Mouse (Mus musculus): ENCODE measurements around the gene Fbxw11. TPM values are rescaled to one million over a fixed set of nuclear protein-coding genes. Genes with fewer than 3 reads are reported as not detected.

Fbxw11 gene
- polyA plus RNA-seq, 1 experiment from 2014 or later = 120 TPM

DNA sequence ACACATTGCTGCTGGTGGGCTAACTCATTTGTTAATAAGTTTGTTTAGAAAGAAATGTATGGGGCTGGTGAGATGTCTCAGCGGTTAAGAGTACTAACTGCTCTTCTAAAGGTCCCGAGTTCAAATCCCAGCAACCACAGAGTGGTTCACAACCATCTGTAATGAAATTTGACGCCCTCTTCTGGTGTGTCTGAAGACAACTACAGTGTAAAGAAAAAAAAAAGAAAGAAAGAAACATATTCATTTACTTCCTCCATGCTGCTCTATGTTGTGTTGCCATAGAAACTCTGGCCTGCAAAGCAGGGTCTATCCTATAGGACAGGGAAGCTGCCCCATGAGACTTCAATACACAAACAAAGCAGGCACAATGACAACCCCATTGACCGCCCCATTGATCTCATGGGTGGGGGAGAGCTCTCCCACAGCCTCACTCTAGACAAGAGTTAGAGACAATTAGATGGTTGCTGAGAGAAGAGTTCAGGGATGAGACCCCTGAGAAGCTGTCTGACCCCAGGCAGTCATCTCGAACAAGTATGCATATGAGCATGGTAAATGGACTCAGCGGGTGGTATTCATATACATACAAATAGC is 22.6 kb upstream of the Fbxw11 start:
- H3K4me2 ChIP-seq (ENCODE audit: low read length) = no peak overlapping the region
- H3K27me3 ChIP-seq (ENCODE audit: control insufficient read depth, insufficient read depth, low read length) = no peaks in the 10 kb centered on the region
- no peak overlapping the region for H3K27ac ChIP-seq (replicated peaks; ENCODE audit: low read depth, low read length)
- 68% methylated on average over 6 of the region's 6 CpGs for WGBS
- no peak for ATAC-seq (ENCODE audit: low FRiP score, low TSS enrichment)
- no peaks in the 10 kb centered on the region for H3K36me3 ChIP-seq (ENCODE audit: control insufficient read depth, insufficient read depth, low read length)
- H3K9me3 ChIP-seq (ENCODE audit: control insufficient read depth, low read length) = no peaks in the 10 kb centered on the region
- DNase-seq = no peak
- no peaks in the 10 kb centered on the region for H3K4me1 ChIP-seq (ENCODE audit: control insufficient read depth, insufficient read depth, low read length)
- no peak overlapping the region for H3K4me3 ChIP-seq (replicated peaks; ENCODE audit: low read depth, low read length)
- H3K9ac ChIP-seq (replicated peaks; ENCODE audit: low read length) = no peak overlapping the region

DNA sequence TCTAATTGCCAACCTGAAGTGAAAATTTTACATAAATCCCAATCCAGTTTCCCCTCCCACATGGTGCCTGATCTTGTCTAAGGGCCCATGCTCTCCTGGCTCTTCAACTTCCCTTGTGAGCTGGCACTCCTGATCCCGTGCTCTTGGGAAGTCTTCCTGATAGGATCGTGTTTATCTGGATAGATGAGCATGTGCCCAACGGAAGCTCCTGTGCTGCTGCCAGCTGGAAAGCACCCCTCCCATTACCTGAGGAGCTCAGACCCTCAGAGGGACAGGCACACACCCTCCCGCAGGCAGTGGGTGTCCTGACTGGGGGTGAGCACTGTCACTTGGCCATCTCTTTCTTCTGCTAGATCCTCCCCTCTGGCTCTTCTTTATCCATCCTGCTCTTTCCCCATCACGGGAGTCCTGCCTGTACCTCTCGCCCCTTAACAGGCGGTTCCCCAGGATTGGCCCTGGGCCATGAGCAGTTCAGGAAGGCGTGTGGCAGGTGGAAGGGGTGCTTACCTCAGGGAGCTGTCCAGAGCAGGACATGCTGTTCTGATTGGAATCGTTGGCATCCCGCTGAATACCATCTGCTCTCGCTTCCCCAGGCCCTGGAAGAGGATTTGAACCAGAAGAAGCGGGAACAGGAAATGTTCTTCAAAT is 20.6 kb upstream of the Fbxw11 start:
- DNase-seq (no peak), ATAC-seq (ENCODE audit: low FRiP score, low TSS enrichment) (no peak)
- 81% methylated on average over 12 of the region's 12 CpGs for WGBS
- no peak overlapping the region for H3K27ac ChIP-seq (replicated peaks; ENCODE audit: low read depth, low read length)
- H3K27me3 ChIP-seq (ENCODE audit: control insufficient read depth, insufficient read depth, low read length) = no peaks in the 10 kb centered on the region
- H3K4me3 ChIP-seq (replicated peaks; ENCODE audit: low read depth, low read length) = no peak overlapping the region
- no peaks in the 10 kb centered on the region for H3K9me3 ChIP-seq (ENCODE audit: control insufficient read depth, low read length)
- H3K4me2 ChIP-seq (ENCODE audit: low read length) = no peak overlapping the region
- no peaks in the 10 kb centered on the region for H3K36me3 ChIP-seq (ENCODE audit: control insufficient read depth, insufficient read depth, low read length)
- H3K4me1 ChIP-seq (ENCODE audit: control insufficient read depth, insufficient read depth, low read length) = no peaks in the 10 kb centered on the region
- no peak overlapping the region for H3K9ac ChIP-seq (replicated peaks; ENCODE audit: low read length)

DNA sequence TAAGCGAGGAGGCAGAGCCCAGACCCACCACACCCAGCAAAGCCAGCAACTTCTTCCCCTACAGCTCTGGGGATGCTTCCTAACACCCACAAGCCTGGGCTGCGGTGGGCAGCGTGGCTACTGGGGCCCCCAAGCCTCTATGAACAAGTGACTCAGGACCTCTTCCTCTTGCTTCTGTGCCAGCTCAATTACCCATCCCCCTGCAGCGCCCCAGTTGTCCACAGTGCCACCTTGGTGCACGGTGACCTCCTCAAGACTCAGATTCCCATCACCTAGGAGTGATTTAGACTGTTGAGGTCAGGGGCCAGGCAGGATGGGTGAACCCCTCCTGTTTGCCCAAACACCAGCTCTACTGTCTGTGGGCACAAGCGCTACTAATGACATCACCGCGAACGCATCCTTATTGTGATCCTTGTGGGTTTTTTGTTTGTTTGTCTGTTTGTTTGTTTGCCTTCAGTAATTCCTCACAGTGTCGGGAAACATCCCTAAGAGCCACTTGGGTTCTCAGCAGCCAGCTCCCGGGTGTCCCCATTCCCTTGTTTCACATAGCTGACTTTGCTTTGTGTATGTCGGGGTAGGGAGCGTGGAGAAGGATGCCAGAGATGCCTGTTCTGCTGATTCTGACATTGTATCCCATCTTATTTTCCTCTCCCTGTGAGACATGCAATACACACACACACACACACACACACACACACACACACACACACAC is 19.9 kb upstream of the Fbxw11 start:
- 85% methylated on average over 13 of the region's 13 CpGs for WGBS
- no peak overlapping the region for H3K27ac ChIP-seq (replicated peaks; ENCODE audit: low read depth, low read length)
- no peaks in the 10 kb centered on the region for H3K27me3 ChIP-seq (ENCODE audit: control insufficient read depth, insufficient read depth, low read length)
- ATAC-seq (ENCODE audit: low FRiP score, low TSS enrichment) (no peak), DNase-seq (no peak)
- H3K9ac ChIP-seq (replicated peaks; ENCODE audit: low read length) = no peak overlapping the region
- H3K9me3 ChIP-seq (ENCODE audit: control insufficient read depth, low read length) = no peaks in the 10 kb centered on the region
- no peak overlapping the region for H3K4me2 ChIP-seq (ENCODE audit: low read length)
- no peaks in the 10 kb centered on the region for H3K36me3 ChIP-seq (ENCODE audit: control insufficient read depth, insufficient read depth, low read length)
- no peak overlapping the region for H3K4me3 ChIP-seq (replicated peaks; ENCODE audit: low read depth, low read length)
- H3K4me1 ChIP-seq (ENCODE audit: control insufficient read depth, insufficient read depth, low read length) = no peaks in the 10 kb centered on the region

DNA sequence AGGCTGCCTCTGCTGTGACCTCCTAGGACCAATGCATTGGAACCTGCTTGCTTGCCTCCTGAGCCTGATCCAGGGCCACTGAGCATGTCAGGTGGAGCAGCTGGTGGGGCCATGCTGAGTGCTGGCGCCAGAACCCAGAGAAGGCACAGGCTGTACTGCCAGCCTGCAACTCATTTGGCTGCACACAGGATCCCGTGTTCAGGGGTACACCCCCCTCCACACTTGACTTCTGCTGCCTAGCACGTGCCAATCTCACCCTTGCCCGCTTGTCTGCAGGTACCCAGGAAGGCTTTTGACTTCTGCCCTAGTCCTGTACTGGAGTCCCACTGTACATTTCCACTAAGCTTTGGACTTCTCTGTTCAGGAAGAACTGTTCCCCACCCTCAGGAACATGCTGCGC is 19.3 kb upstream of the Fbxw11 start:
- ATAC-seq (ENCODE audit: low FRiP score, low TSS enrichment) = no peak
- Histone ChIP-seq H3K36me3 (ENCODE audit: control insufficient read depth, insufficient read depth, low read length) (no peaks in the 10 kb centered on the region), H3K4me1 (ENCODE audit: control insufficient read depth, insufficient read depth, low read length) (no peaks in the 10 kb centered on the region), H3K9me3 (ENCODE audit: control insufficient read depth, low read length) (no peaks in the 10 kb centered on the region), H3K27me3 (ENCODE audit: control insufficient read depth, insufficient read depth, low read length) (no peaks in the 10 kb centered on the region), H3K9ac (replicated peaks; ENCODE audit: low read length) (no peak overlapping the region), H3K4me3 (replicated peaks; ENCODE audit: low read depth, low read length) (no peak overlapping the region), H3K4me2 (ENCODE audit: low read length) (no peak overlapping the region), H3K27ac (replicated peaks; ENCODE audit: low read depth, low read length) (no peak overlapping the region)
- WGBS = 76% methylated on average over 5 of the region's 5 CpGs
- DNase-seq = no peak

DNA sequence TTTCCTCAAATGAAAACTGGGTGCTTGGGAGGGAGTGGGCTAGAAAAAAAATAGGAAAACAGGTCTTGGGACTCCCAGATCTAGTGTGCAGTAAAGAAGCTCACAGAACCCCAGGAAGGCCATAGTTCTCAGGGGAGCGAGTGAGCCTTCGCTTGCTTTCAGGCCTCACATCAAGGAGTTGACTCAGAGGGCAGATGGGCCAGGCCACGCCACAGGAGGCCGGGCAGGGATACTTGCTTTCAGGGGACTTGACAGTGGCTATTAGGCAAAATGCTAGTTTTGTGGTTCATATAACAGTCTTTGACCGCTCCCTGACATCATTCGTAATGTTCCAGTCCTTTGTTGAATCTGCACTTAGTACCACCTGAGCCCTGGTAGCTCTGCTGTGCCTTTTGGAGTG is 18.6 kb upstream of the Fbxw11 start:
- no peaks in the 10 kb centered on the region for H3K27me3 ChIP-seq (ENCODE audit: control insufficient read depth, insufficient read depth, low read length)
- 71% methylated on average over 6 of the region's 6 CpGs for WGBS
- DNase-seq (no peak), ATAC-seq (ENCODE audit: low FRiP score, low TSS enrichment) (no peak)
- H3K4me2 ChIP-seq (ENCODE audit: low read length) = no peak overlapping the region
- H3K4me1 ChIP-seq (ENCODE audit: control insufficient read depth, insufficient read depth, low read length) = no peaks in the 10 kb centered on the region
- H3K9me3 ChIP-seq (ENCODE audit: control insufficient read depth, low read length) = no peaks in the 10 kb centered on the region
- H3K9ac ChIP-seq (replicated peaks; ENCODE audit: low read length) = no peak overlapping the region
- H3K4me3 ChIP-seq (replicated peaks; ENCODE audit: low read depth, low read length) = no peak overlapping the region
- no peaks in the 10 kb centered on the region for H3K36me3 ChIP-seq (ENCODE audit: control insufficient read depth, insufficient read depth, low read length)
- H3K27ac ChIP-seq (replicated peaks; ENCODE audit: low read depth, low read length) = no peak overlapping the region

DNA sequence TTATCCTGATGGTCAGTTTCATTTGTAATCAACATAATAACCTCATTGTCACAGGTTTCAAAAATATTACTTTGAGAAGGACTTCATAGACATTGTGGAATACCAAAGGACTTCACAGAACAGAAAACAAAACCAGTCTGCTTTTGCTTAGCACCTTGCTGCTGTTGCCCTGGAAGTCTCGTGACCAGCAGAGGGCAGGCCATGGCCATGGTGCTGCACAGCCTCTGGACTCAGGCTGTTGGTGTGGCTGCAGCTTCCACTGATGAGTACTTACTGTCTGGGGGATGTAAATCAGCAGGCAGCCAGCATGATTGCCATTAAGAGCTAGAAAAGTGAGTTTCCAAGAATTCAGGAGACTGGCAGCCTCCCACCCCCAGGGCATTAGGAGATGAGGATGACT is 16.8 kb upstream of the Fbxw11 start:
- Histone ChIP-seq H3K27ac (replicated peaks; ENCODE audit: low read depth, low read length) (no peak overlapping the region), H3K4me3 (replicated peaks; ENCODE audit: low read depth, low read length) (no peak overlapping the region), H3K9ac (replicated peaks; ENCODE audit: low read length) (no peak overlapping the region), H3K4me2 (ENCODE audit: low read length) (no peak overlapping the region), H3K4me1 (ENCODE audit: control insufficient read depth, insufficient read depth, low read length) (no peaks in the 10 kb centered on the region), H3K9me3 (ENCODE audit: control insufficient read depth, low read length) (no peaks in the 10 kb centered on the region), H3K36me3 (ENCODE audit: control insufficient read depth, insufficient read depth, low read length) (no peaks in the 10 kb centered on the region), H3K27me3 (ENCODE audit: control insufficient read depth, insufficient read depth, low read length) (no peaks in the 10 kb centered on the region)
- no peak for DNase-seq
- WGBS = 74% methylated on average over 1 of the region's 1 CpGs
- no peak for ATAC-seq (ENCODE audit: low FRiP score, low TSS enrichment)

DNA sequence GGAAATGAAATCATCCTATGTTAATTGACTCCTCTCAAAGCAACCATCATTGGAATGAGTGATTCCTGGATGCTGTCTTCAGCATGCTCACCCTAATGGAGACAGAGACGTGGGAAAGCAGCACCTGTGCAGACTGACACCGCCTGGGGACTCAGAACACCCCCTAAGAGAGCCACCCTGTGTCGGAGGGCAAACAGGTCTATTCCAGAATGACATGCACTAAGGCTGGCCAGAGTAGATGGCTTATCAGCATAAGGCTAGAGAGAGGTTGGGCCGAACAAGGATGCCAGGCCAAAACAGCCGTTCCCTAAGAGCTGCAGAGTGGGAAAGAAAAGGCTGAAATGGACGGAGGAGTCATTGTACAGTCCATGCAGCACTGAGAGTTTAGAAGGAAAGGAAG is 16.4 kb upstream of the Fbxw11 start:
- Histone ChIP-seq H3K27ac (replicated peaks; ENCODE audit: low read depth, low read length) (no peak overlapping the region), H3K27me3 (ENCODE audit: control insufficient read depth, insufficient read depth, low read length) (no peaks in the 10 kb centered on the region), H3K4me2 (ENCODE audit: low read length) (no peak overlapping the region), H3K9me3 (ENCODE audit: control insufficient read depth, low read length) (no peaks in the 10 kb centered on the region), H3K4me3 (replicated peaks; ENCODE audit: low read depth, low read length) (no peak overlapping the region), H3K9ac (replicated peaks; ENCODE audit: low read length) (no peak overlapping the region), H3K4me1 (ENCODE audit: control insufficient read depth, insufficient read depth, low read length) (no peaks in the 10 kb centered on the region), H3K36me3 (ENCODE audit: control insufficient read depth, insufficient read depth, low read length) (no peaks in the 10 kb centered on the region)
- DNase-seq (no peak), ATAC-seq (ENCODE audit: low FRiP score, low TSS enrichment) (no peak)
- WGBS = 84% methylated on average over 6 of the region's 6 CpGs

DNA sequence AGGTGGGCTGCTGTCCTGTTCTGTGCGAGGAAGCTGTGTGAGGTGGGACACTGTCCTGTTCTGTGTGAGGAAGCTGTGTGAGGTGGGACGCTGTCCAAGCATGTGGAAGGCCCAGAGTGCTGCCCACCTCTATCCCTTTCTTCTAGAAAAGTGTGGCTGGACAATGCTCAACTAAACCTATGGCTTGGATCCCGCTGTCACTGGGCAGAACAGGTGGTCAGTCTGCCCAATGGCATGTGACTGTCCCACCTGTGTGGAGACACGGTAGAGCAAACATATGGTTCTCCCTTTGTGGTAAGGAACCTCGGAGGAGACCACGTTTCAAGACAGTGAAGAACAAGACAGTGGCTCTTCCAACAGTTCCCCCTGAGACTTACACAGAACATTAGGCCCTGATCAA is 14.6 kb upstream of the Fbxw11 start:
- WGBS = 86% methylated on average over 6 of the region's 6 CpGs
- Histone ChIP-seq H3K9me3 (ENCODE audit: control insufficient read depth, low read length) (no peaks in the 10 kb centered on the region), H3K4me3 (replicated peaks; ENCODE audit: low read depth, low read length) (no peak overlapping the region), H3K36me3 (ENCODE audit: control insufficient read depth, insufficient read depth, low read length) (no peaks in the 10 kb centered on the region), H3K4me1 (ENCODE audit: control insufficient read depth, insufficient read depth, low read length) (no peaks in the 10 kb centered on the region), H3K9ac (replicated peaks; ENCODE audit: low read length) (no peak overlapping the region), H3K27me3 (ENCODE audit: control insufficient read depth, insufficient read depth, low read length) (no peaks in the 10 kb centered on the region), H3K4me2 (ENCODE audit: low read length) (no peak overlapping the region), H3K27ac (replicated peaks; ENCODE audit: low read depth, low read length) (no peak overlapping the region)
- no peak for DNase-seq
- no peak for ATAC-seq (ENCODE audit: low FRiP score, low TSS enrichment)

DNA sequence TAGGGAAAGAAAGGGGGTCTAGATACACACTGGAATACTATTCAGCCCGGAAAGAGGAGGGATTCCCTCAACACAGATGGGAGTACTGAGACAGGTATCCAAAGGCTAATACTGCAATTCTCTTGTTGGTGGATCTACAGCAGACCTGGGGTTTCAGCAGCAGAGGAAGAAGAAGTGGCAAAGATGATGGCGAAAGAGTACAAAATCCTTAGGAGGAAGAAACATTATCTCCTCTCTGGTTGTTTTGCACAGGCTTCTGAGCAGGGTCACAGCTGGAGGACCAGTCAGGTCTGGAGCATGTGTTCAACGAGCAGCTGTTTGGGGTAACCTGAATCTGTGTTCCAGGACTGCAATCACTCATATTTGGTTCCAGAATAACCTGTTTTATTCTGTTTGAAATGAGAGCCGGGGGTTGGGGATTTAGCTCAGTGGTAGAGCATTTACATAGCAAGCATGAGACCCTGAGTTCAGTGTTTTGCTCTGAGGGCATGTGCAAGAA is 12.8 kb upstream of the Fbxw11 start:
- Histone ChIP-seq H3K27ac (replicated peaks; ENCODE audit: low read depth, low read length) (no peak overlapping the region), H3K4me2 (ENCODE audit: low read length) (no peak overlapping the region), H3K9me3 (ENCODE audit: control insufficient read depth, low read length) (no peaks in the 10 kb centered on the region), H3K9ac (replicated peaks; ENCODE audit: low read length) (no peak overlapping the region), H3K4me3 (replicated peaks; ENCODE audit: low read depth, low read length) (no peak overlapping the region), H3K27me3 (ENCODE audit: control insufficient read depth, insufficient read depth, low read length) (no peaks in the 10 kb centered on the region), H3K36me3 (ENCODE audit: control insufficient read depth, insufficient read depth, low read length) (no peaks in the 10 kb centered on the region), H3K4me1 (ENCODE audit: control insufficient read depth, insufficient read depth, low read length) (no peaks in the 10 kb centered on the region)
- DNase-seq = no peak
- ATAC-seq (ENCODE audit: low FRiP score, low TSS enrichment) = no peak
- 86% methylated on average over 4 of the region's 4 CpGs for WGBS

Measured in midbrain, embryonic 14.5 days (tissue).